Mouse (Mus musculus) liver, embryonic 11.5 days (tissue): ENCODE results near the gene Gli3. TPM values are rescaled to one million over a fixed set of nuclear protein-coding genes. Genes with fewer than 3 reads are reported as not detected.
A peak's percentile ranks its signal among the peaks of the same experiment; 100 is the strongest.

Experiments used
- ATAC-seq: fragments of 200-750 bp; cut with Nextera tagmentation; replicated peaks from 2 replicates; pipeline ENCODE4 v1.8.0; 2017; ENCODE audit warnings: moderate number of reproducible peaks, mild to moderate bottlenecking, moderate TSS enrichment, moderate library complexity; ENCODE audit not compliant: low FRiP score
- DNase-seq: peaks from one replicate; pipeline ENCODE4 v3.0.0-alpha.2; 2017; ENCODE audit warnings: low spot score
- H3K27ac ChIP-seq: fragments of 300-500 bp; sonication (generic); 2 replicates; pipeline ENCODE4 v1.5.1; 2014; ENCODE audit warnings: mild to moderate bottlenecking, low read depth, low read length, control low read depth
- H3K27me3 ChIP-seq: fragments of 300-500 bp; sonication (generic); replicated peaks from 2 replicates; pipeline ENCODE4 v1.6.1; 2014; ENCODE audit warnings: low read length, mixed read lengths; ENCODE audit not compliant: control insufficient read depth, insufficient read depth
- H3K36me3 ChIP-seq: fragments of 300-500 bp; sonication (generic); 2 replicates; pipeline ENCODE4 v1.6.1; 2014; ENCODE audit warnings: mild to moderate bottlenecking, low read length, moderate library complexity, mixed read lengths; ENCODE audit not compliant: control insufficient read depth, insufficient read depth
- H3K4me1 ChIP-seq: fragments of 300-500 bp; sonication (generic); replicated peaks from 2 replicates; pipeline ENCODE4 v1.6.1; 2014; ENCODE audit warnings: low read length, mixed read lengths; ENCODE audit not compliant: control insufficient read depth, insufficient read depth
- H3K4me2 ChIP-seq: fragments of 300-500 bp; sonication (generic); 2 replicates; pipeline ENCODE4 v1.6.1; 2014; ENCODE audit warnings: mild to moderate bottlenecking, control low read depth, moderate library complexity
- H3K4me3 ChIP-seq: fragments of 300-500 bp; sonication (generic); 2 replicates; pipeline ENCODE4 v1.5.1; 2014; ENCODE audit warnings: low read depth, low read length, control low read depth
- H3K9ac ChIP-seq: fragments of 300-500 bp; sonication (generic); 2 replicates; pipeline ENCODE4 v1.6.1; 2014; ENCODE audit warnings: low read depth, low read length, control low read depth
- H3K9me3 ChIP-seq: fragments of 300-500 bp; sonication (generic); 2 replicates; pipeline ENCODE4 v1.6.1; 2016; ENCODE audit warnings: low read length, inconsistent platforms, mixed read lengths; ENCODE audit not compliant: control insufficient read depth
- WGBS: fragments of 180-500 bp; shearing (Covaris S2); extraction: QIAGEN DNeasy Blood & Tissue Kit; methylation state at CpG from one replicate; pipeline ENCODE4 v1.1.7; 2014; 5-methylcytosine and 5-hydroxymethylcytosine counted together
- polyA plus RNA-seq: library from polyadenylated mRNA; unstranded; fragments of >200 nt; fragmentation: Nextera tagmentation; extraction: Ambion mirVana; gene quantifications from 2 replicates; pipeline ENCODE4 v1.2.1, GENCODE M21; 2014

Gene Gli3
- polyA plus RNA-seq, 1 experiment from 2014 or later, result 6.7 TPM

DNA sequence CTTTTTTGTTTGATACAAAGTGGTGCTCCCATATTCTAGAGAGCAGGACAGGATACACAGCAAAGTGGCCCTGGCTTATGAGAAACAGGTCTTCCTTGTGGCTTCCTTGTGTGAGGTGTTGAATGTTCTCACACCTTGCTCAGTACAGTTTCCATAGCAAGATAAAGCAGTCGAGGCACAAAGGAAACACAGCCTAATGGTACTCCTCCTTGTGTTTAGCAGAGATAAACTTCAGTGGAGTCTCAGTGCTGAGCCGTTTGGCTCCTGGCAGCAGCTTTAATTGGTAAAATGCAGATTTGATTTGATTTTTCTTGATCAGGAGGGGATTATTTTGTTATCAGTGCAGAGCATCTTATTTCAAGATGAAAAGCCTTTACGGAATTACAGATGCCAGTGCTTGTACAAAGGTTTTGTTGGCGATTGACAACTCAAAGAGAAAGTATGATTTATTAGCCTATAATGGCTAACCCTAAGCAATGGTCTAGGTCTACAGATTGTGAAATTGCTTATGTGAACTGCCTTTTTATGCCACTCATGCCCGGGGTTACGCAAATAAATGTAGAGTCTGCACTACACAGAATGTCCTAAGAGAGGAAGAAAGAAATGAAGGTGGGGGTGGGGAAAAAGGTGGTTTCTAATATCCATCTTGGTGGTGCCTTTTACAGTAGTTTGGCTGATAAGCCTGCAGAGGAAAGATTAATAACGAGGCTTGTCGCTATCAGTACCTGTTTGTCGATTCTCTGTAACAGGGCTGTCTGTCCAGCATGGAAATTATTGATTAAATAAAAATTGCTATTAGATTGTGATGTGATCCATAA, 207.3 kb downstream of the Gli3 start:
- H3K4me1 ChIP-seq, result peaks cover 9% of the 10 kb centered on the region
- H3K9ac ChIP-seq, result no peak overlapping the region
- H3K4me3 ChIP-seq, result no peak overlapping the region
- H3K36me3 ChIP-seq, result no peaks in the 10 kb centered on the region
- peak overlapping the region; percentile 15; the same call in 1 of the 2 replicates for H3K4me2 ChIP-seq
- peak; percentile 80 for ATAC-seq
- H3K9me3 ChIP-seq, result no peaks in the 10 kb centered on the region
- no peaks in the 10 kb centered on the region for H3K27me3 ChIP-seq
- no peak for DNase-seq
- H3K27ac ChIP-seq, result no peak overlapping the region
- 47% methylated on average over 9 of the region's 9 CpGs for WGBS

DNA sequence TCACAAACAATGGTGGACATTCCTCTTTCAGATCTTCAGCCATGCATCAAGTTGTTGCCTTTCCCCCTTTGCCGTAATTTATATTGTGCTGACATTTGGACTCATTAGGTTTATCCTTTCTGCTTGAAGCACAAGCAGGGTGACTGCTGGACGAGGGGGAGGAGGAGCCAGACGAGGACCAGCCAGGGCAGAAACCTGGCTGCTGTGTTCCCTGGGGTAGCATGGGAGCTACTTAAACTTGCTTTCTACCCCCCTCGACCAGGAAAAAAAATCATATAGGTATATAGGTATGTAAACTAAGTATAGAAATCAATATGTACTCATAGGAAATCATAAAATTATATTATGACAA, 207.9 kb downstream of the Gli3 start:
- WGBS, result 53% methylated on average over 4 of the region's 4 CpGs
- Histone ChIP-seq H3K9me3 (no peaks in the 10 kb centered on the region), H3K27me3 (no peaks in the 10 kb centered on the region), H3K9ac (no peak overlapping the region), H3K4me1 (peaks cover 9% of the 10 kb centered on the region), H3K36me3 (no peaks in the 10 kb centered on the region), H3K4me3 (no peak overlapping the region), H3K27ac (no peak overlapping the region), H3K4me2 (0 out of 2 replicates have a peak overlapping the region, but pooled peaks have one; percentile 15)
- ATAC-seq, result no peak
- no peak for DNase-seq

DNA sequence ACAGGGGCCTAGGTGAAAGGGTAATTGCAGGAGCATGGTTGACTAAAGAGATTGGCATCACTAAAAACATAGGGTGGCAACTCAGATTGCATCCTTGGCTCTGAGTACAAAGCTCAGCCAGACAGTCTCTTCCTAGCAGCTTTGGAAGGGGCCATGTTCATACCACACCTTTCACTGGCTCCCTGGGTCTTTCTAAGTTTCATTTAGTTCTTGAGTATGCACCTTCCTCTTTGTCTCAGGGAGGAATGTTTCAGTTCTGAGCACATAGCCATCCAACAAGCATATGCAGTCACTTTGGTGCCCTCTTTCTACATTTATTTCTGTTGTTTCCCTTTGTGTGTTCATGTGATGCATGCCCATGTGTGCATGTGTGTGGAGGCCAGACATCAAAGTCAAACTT, 212.4 kb downstream of the Gli3 start:
- Histone ChIP-seq H3K9me3 (no peaks in the 10 kb centered on the region), H3K36me3 (no peaks in the 10 kb centered on the region), H3K27ac (no peak overlapping the region), H3K9ac (no peak overlapping the region), H3K4me2 (no peak overlapping the region), H3K4me1 (no peaks in the 10 kb centered on the region; the same call in 1 of the 2 replicates), H3K4me3 (no peak overlapping the region), H3K27me3 (no peaks in the 10 kb centered on the region)
- DNase-seq (no peak), ATAC-seq (no peak)

DNA sequence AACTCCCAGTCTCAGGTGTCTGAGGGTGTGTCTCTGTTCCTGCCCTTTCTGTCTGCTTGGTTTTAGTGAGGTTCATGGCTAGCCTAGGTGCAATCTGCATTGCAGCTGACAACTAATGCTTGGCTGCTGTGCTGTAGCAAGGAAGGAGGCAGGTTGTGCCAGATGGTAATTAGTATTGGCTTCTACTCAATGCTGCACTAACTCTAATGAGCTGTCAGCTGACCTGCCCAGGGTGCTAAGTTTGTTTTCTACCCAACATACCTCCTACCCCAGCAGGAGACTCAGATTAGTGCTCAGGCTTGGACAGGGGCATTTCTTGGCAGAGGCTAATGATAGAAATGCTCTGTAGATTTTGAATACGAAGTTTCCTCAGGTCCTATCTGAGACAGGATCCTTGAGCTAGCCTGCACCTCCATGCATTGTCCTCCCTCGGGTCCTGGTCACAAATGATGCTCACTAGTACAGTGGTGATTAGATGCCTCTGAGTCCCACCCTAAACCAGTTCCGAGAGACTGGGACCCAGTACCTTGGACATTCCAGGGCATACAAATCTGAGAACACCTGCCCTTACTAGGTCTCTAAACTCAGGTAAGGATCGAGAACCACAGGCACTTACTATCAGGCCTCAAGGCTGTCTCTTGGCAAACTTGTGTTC, 214.2 kb downstream of the Gli3 start:
- Histone ChIP-seq H3K9me3 (no peaks in the 10 kb centered on the region), H3K27ac (no peak overlapping the region), H3K4me3 (no peak overlapping the region), H3K9ac (no peak overlapping the region), H3K4me1 (no peaks in the 10 kb centered on the region), H3K4me2 (no peak overlapping the region), H3K27me3 (no peaks in the 10 kb centered on the region), H3K36me3 (no peaks in the 10 kb centered on the region)
- ATAC-seq, result no peak
- WGBS, result 84% methylated on average over 4 of the region's 4 CpGs
- DNase-seq, result no peak

DNA sequence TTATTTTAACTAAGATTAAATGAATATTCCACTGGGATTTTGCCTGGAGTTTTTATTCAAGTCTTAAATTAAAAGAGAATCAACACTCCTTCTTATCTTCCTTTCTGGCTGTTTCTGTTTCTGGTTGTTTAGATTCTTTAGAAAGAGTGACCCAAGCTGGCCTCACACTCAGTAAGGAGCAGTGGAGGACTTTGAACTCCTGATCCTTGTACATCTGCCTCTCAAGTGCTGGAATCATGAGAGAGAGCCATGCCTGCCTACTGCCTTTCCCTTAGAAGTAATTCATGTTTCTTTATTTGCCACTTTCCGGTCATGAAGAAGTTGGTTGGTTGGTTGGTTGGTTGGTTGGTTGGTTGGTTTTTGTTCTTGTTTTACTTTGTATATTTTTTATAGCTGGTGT, 218.5 kb downstream of the Gli3 start:
- H3K9me3 ChIP-seq, result no peaks in the 10 kb centered on the region
- no peaks in the 10 kb centered on the region for H3K36me3 ChIP-seq
- H3K9ac ChIP-seq, result no peak overlapping the region
- 89% methylated on average over 1 of the region's 1 CpGs for WGBS
- no peak overlapping the region for H3K27ac ChIP-seq
- no peaks in the 10 kb centered on the region for H3K4me1 ChIP-seq
- ATAC-seq (no peak), DNase-seq (no peak)
- H3K27me3 ChIP-seq, result no peaks in the 10 kb centered on the region
- no peak overlapping the region for H3K4me3 ChIP-seq
- no peak overlapping the region for H3K4me2 ChIP-seq

DNA sequence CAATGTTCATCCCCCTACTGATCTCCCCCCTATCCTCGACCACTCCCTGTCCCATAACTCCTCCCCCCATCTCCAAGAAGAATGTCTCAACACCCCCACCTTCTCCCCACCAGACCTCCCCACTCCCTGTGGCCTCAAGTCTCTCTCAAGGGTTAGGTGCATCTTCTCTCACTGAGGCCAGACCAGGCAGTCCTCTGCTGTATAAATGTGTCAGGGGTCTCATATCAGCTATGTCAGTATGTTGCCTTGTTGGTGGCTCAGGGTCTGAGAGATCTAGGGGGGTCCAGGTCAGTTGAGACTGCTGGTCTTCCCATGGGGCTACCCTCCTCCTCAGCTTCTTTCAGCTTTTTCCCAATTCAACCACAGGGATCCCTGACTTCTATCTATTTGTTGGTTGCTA, 220.0 kb downstream of the Gli3 start:
- H3K4me1 ChIP-seq, result no peaks in the 10 kb centered on the region
- H3K36me3 ChIP-seq, result no peaks in the 10 kb centered on the region
- DNase-seq (no peak), ATAC-seq (no peak)
- no peak overlapping the region for H3K9ac ChIP-seq
- H3K27me3 ChIP-seq, result no peaks in the 10 kb centered on the region
- H3K27ac ChIP-seq, result no peak overlapping the region
- no peak overlapping the region for H3K4me2 ChIP-seq
- H3K4me3 ChIP-seq, result no peak overlapping the region
- H3K9me3 ChIP-seq, result no peaks in the 10 kb centered on the region
- WGBS, result 38% methylated on average over 1 of the region's 1 CpGs

DNA sequence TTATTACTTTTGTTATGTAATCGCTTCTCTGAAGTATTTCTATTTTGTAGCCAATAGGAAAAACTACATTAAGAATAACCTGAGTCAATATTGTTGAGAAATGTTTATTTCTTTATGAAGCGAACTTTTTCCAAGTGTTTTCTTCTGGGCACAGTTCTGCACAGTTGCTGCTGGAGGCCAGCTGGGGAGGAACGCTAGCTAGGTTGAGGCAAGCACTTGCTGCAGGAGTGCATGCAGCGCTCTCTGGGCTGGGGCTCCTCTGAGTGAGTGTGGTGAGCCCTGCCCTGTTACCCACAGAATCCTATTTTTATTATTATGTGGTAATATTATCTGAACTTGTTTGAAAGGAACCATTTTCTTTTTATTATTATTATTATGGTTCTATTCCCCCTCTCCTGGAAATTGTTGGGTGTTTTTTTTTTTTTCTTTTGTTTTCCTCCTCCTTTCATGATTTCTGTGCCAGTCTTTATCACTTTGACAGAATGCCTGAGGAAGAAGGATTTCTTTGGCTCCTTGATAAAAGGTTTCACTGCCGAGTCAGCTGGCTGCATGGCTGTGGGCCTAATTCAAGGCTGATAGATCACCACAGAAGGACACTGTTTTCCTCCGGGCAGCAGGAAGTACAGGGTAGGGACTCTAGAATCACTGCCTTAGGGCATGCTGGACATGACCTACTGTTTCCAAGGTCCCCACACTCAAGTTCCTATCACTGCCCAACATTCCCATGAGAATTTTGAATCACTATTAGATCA, 225.2 kb downstream of the Gli3 start:
- no peak overlapping the region for H3K4me3 ChIP-seq
- no peak overlapping the region for H3K9ac ChIP-seq
- DNase-seq (no peak), ATAC-seq (no peak)
- no peaks in the 10 kb centered on the region for H3K9me3 ChIP-seq
- no peaks in the 10 kb centered on the region for H3K4me1 ChIP-seq
- no peaks in the 10 kb centered on the region for H3K27me3 ChIP-seq
- no peak overlapping the region for H3K4me2 ChIP-seq
- no peaks in the 10 kb centered on the region for H3K36me3 ChIP-seq
- 67% methylated on average over 6 of the region's 6 CpGs for WGBS
- H3K27ac ChIP-seq, result no peak overlapping the region

DNA sequence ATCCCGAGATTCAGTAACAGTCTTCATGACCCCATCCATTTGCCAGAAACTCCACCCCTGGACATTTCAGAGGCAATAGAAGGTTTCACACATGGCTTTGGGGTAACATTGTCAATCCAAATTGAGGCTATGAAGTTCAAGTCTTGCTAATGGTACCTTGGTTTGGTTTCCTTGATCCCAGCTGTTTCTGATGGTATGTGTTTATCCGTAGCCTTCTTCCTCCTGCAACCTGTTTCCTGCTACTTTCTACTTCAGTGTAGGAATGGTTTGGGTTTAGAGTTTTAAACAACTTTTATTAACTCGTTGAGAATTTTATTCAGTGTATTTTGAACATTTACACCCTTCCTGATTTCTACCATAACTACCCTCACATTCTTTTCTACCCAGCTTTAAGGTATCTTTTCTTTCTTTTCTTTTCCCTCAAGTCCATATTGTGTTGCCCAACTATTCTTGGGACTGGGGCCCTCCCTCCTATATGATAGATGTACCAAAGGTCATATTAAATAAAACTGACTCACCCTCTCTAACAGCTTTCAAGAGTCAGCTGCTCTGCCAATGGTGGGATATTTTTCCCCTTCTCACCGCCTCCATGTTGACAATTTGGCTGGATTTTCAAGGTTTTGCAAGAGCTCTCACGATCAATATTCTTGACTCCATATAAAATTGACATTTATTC, 225.9 kb downstream of the Gli3 start:
- no peak for ATAC-seq
- H3K9ac ChIP-seq, result no peak overlapping the region
- no peak overlapping the region for H3K4me2 ChIP-seq
- H3K9me3 ChIP-seq, result no peaks in the 10 kb centered on the region
- no peaks in the 10 kb centered on the region for H3K4me1 ChIP-seq
- no peak overlapping the region for H3K27ac ChIP-seq
- H3K4me3 ChIP-seq, result no peak overlapping the region
- no peaks in the 10 kb centered on the region for H3K36me3 ChIP-seq
- H3K27me3 ChIP-seq, result no peaks in the 10 kb centered on the region
- 82% methylated on average over 5 of the region's 5 CpGs for WGBS
- no peak for DNase-seq
